Mouse (Mus musculus) heart, embryonic 14.5 days (tissue): ENCODE results near the gene Gm44790. TPM values are rescaled to one million over a fixed set of nuclear protein-coding genes. Genes with fewer than 3 reads are reported as not detected.
"Not testable (repeated sequence)": the region's sequence is repeated elsewhere in the genome, so short reads cannot be mapped to it uniquely, and the experiment has no call there.

ENCODE experiments used
- ATAC-seq: fragments of 200-750 bp; cut with Nextera tagmentation; 2 replicates; pipeline ENCODE4 v1.8.0; 2017; ENCODE audit warnings: low read depth, moderate TSS enrichment; ENCODE audit not compliant: insufficient number of reproducible peaks, insufficient read depth, low FRiP score
- H3K27ac ChIP-seq, 2 experiments: fragments of 200-500 bp in 1 of 2; fragments of 300-500 bp in 1 of 2; sonication (generic) in 1 of 2; replicated peaks in 1 of 2; 2 replicates each; pipeline ENCODE4 v1.5.1; 2012 to 2014; ENCODE audit warnings: low read depth in 2 of 2, low read length in 2 of 2, control low read depth in 1 of 2, mild to moderate bottlenecking in 1 of 2, mixed read lengths in 1 of 2; ENCODE audit not compliant: control insufficient read depth in 1 of 2, insufficient read depth in 1 of 2
- H3K27me3 ChIP-seq: fragments of 300-500 bp; sonication (generic); 2 replicates; pipeline ENCODE4 v1.6.1; 2014; ENCODE audit warnings: mild to moderate bottlenecking, low read length, control low read depth; ENCODE audit not compliant: control insufficient read depth, insufficient read depth
- H3K36me3 ChIP-seq: fragments of 300-500 bp; sonication (generic); 2 replicates; pipeline ENCODE4 v1.6.1; 2014; ENCODE audit warnings: mild to moderate bottlenecking, control low read depth, low read length, mixed read lengths; ENCODE audit not compliant: control insufficient read depth, insufficient read depth
- H3K4me1 ChIP-seq, 2 experiments: fragments of 200-500 bp in 1 of 2; fragments of 300-500 bp in 1 of 2; sonication (generic) in 1 of 2; 2 replicates each; pipeline ENCODE4 v1.6.1; 2012 to 2014; ENCODE audit warnings: low read length in 2 of 2, control low read depth in 1 of 2, mixed read lengths in 1 of 2; ENCODE audit not compliant: control insufficient read depth in 2 of 2, insufficient read depth in 2 of 2
- H3K4me2 ChIP-seq: fragments of 300-500 bp; sonication (generic); 2 replicates; pipeline ENCODE4 v1.6.1; 2014; ENCODE audit warnings: mild to moderate bottlenecking, low read length
- H3K4me3 ChIP-seq, 2 experiments: fragments of 200-500 bp in 1 of 2; fragments of 300-500 bp in 1 of 2; sonication (generic) in 1 of 2; 2 replicates each; pipeline ENCODE4 v1.5.1; 2012 to 2014; ENCODE audit warnings: low read length in 2 of 2, mild to moderate bottlenecking in 2 of 2, control low read depth in 1 of 2, low read depth in 1 of 2, moderate library complexity in 1 of 2; ENCODE audit not compliant: control insufficient read depth in 1 of 2, insufficient read depth in 1 of 2
- H3K9ac ChIP-seq: fragments of 300-500 bp; sonication (generic); 2 replicates; pipeline ENCODE4 v1.6.1; 2014; ENCODE audit warnings: mild to moderate bottlenecking, low read length
- H3K9me3 ChIP-seq: fragments of 300-500 bp; sonication (generic); 2 replicates; pipeline ENCODE4 v1.6.1; 2016; ENCODE audit warnings: low read length, control low read depth; ENCODE audit not compliant: control insufficient read depth
- WGBS: fragments of 180-500 bp; shearing (Covaris S2); extraction: QIAGEN DNeasy Blood & Tissue Kit; methylation state at CpG from one replicate; pipeline ENCODE4 v1.1.7; 2014; 5-methylcytosine and 5-hydroxymethylcytosine counted together
- polyA plus RNA-seq: library from polyadenylated mRNA; unstranded; fragments of >200 nt; fragmentation: Nextera tagmentation; extraction: Ambion mirVana; gene quantifications from 2 replicates; pipeline ENCODE4 v1.2.1, GENCODE M21; 2014

Gm44790 gene
- polyA plus RNA-seq = not detected in 2 replicates

DNA sequence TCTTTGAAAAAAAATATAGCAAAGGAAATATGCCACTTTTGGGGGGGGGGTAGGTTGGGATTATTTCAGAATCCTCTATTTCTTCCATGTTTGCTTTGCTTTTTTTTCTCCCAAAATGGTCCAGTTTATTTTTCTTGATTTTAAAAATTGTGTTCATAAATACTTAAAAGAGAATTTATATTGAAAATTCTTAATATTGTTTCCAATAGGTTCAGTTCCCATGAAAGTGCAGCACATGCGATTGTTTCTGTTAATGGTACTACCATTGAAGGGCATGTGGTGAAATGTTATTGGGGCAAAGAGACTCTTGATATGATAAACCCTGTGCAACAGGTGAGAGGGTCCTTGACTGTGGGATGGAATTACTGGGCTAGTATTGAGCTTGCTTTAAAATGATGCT lies at the start of gene Gm44790:
Gene Gm44790 (plus strand): TSS at position 301 of the 400 bp plus-strand sequence.
- Histone ChIP-seq H3K4me1 (no peaks in the 10 kb centered on the region), H3K27ac (no peak within 1 kb of the TSS), H3K36me3 (peaks cover 90% of the 10 kb centered on the region), H3K4me2 (no peak within 1 kb of the TSS), H3K4me3 (no peak within 1 kb of the TSS), H3K27me3 (no peaks in the 10 kb centered on the region), H3K9me3 (no peaks in the 10 kb centered on the region), H3K9ac (no peak within 1 kb of the TSS)
- 89% methylated on average over 1 of the region's 1 CpGs for WGBS
- ATAC-seq = no peak

DNA sequence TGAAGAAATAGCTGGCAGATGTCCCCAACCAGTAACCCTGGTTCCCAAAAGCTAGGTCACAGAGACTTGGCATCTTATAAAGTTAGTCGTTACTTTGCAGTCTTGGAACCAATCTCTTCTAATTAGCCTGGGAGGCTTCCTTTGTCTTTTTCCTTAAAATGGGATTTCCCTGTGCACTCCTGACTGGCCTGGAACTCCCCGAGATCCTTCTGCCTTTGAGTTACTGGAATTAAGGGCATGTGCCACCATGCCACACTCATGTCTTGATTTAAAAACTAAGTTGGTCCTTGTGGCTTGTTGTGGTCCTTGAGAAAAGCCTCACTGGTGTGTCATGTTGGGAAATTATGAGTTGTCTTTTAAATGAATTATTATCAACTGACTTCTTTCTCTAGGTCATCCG lies 48.1 kb upstream of the Gm44790 start:
- Histone ChIP-seq H3K4me2 (no peak overlapping the region), H3K27ac (no peak overlapping the region), H3K9me3 (no peaks in the 10 kb centered on the region), H3K27me3 (no peaks in the 10 kb centered on the region), H3K9ac (no peak overlapping the region), H3K4me1 (no peaks in the 10 kb centered on the region), H3K36me3 (peaks cover 49% of the 10 kb centered on the region), H3K4me3 (no peak overlapping the region)
- 89% methylated on average over 3 of the region's 3 CpGs for WGBS
- no peak for ATAC-seq

GRCm38 (mm10) chr6:86380112-86380511 lies 46.3 kb upstream of the Gm44790 start:
- not testable (repeated sequence) for H3K27me3 ChIP-seq, H3K9me3 ChIP-seq, H3K4me1 ChIP-seq, H3K4me2 ChIP-seq, H3K4me3 ChIP-seq, H3K27ac ChIP-seq, H3K9ac ChIP-seq, ATAC-seq
- WGBS = 73% methylated on average over 5 of the region's 8 CpGs
- H3K36me3 ChIP-seq = peaks cover 44% of the 10 kb centered on the region

- Histone ChIP-seq H3K27ac (no peak overlapping the region), H3K27me3 (no peaks in the 10 kb centered on the region), H3K9ac (no peak overlapping the region), H3K9me3 (no peaks in the 10 kb centered on the region), H3K4me2 (no peak overlapping the region), H3K4me1 (no peaks in the 10 kb centered on the region), H3K36me3 (peaks cover 44% of the 10 kb centered on the region), H3K4me3 (no peak overlapping the region)
- ATAC-seq = no peak
Observed at GRCm38 (mm10) chr6:86382551-86382950, 43.9 kb upstream of the Gm44790 start.

DNA sequence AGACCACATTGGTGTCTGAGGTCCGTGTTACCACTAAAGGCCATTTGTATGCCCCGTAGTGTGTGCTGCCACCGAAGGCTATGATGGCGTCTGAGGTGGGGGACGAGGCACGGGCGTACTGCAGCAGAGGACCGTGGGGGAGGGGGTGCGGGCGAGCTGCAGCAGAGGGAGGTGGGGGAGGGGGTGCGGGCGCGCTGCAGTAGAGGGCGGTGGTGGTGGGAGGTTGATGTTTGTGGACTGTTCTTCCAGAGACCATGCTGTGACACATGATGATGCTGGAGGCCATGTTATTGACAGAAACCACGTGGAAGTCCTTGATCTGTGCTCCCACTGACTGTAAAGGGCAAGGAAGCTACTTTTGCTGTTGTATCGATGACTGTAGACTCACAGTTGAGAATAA lies 43.1 kb upstream of the Gm44790 start:
- Histone ChIP-seq H3K27ac (no peak overlapping the region), H3K4me3 (no peak overlapping the region), H3K36me3 (peaks cover 44% of the 10 kb centered on the region), H3K4me2 (no peak overlapping the region), H3K27me3 (no peaks in the 10 kb centered on the region), H3K9me3 (no peaks in the 10 kb centered on the region), H3K4me1 (no peaks in the 10 kb centered on the region), H3K9ac (no peak overlapping the region)
- WGBS = 29% methylated on average over 16 of the region's 16 CpGs
- ATAC-seq = no peak

DNA sequence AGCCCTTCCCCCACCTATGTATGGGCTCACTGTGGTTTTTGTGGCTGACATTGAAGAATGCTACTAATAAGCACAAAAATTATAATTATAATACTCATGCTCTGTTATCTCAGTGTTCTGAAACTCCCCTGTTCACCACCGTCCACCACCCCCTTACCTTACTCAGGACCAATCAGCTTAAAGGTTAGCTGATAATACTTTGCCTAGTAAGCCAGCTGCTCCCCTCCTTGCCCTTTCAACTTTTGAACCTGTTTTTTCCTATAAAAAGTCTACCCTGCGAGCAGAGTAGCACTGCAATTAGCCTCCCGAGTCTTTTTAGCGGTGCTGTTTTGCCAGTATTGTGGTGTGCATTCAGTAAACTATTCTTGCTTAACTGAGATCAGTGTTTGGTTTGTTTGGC lies 41.8 kb upstream of the Gm44790 start:
- 56% methylated on average over 4 of the region's 4 CpGs for WGBS
- Histone ChIP-seq H3K36me3 (peaks cover 44% of the 10 kb centered on the region), H3K4me1 (no peaks in the 10 kb centered on the region), H3K9ac (no peak overlapping the region), H3K27me3 (no peaks in the 10 kb centered on the region), H3K4me3 (no peak overlapping the region), H3K27ac (no peak overlapping the region), H3K4me2 (no peak overlapping the region), H3K9me3 (no peaks in the 10 kb centered on the region)
- no peak for ATAC-seq

GRCm38 (mm10) chr6:86385362-86386104 lies 40.9 kb upstream of the Gm44790 start:
- Histone ChIP-seq H3K36me3 (peaks cover 51% of the 10 kb centered on the region), H3K9me3 (no peaks in the 10 kb centered on the region), H3K4me3 (no peak overlapping the region), H3K4me1 (no peaks in the 10 kb centered on the region), H3K9ac (no peak overlapping the region), H3K4me2 (no peak overlapping the region), H3K27ac (no peak overlapping the region), H3K27me3 (no peaks in the 10 kb centered on the region)
- no peak for ATAC-seq
- 73% methylated on average over 5 of the region's 5 CpGs for WGBS

GRCm38 (mm10) chr6:86387313-86387712 lies 39.1 kb upstream of the Gm44790 start:
- no peak for ATAC-seq
- Histone ChIP-seq H3K9me3 (no peaks in the 10 kb centered on the region), H3K4me3 (no peak overlapping the region), H3K36me3 (peaks cover 69% of the 10 kb centered on the region), H3K27ac (no peak overlapping the region), H3K9ac (no peak overlapping the region), H3K4me2 (no peak overlapping the region), H3K27me3 (no peaks in the 10 kb centered on the region), H3K4me1 (no peaks in the 10 kb centered on the region)
- 75% methylated on average over 12 of the region's 12 CpGs for WGBS
